Mouse (Mus musculus): ENCODE measurements at regions not wholly inside any gene's neighbourhood (a gene's known extent, or its start where the extent isn't known, plus 50 kb on each side); places are given as distances from the start of the nearest gene placed in this dataset.
A peak's percentile ranks its signal among the peaks of the same experiment; 100 is the strongest.

- DNase-seq (ENCODE audit: low spot score) (no peak), ATAC-seq (no peak)
- no peak overlapping the region for H3K9ac ChIP-seq (replicated peaks; ENCODE audit: low read depth)
- no peaks in the 10 kb centered on the region for H3K4me1 ChIP-seq (ENCODE audit: insufficient read depth, low read depth, low read length)
- no peak overlapping the region for H3K4me2 ChIP-seq (replicated peaks; ENCODE audit: low read depth, low read length)
- no peak overlapping the region for H3K4me3 ChIP-seq (ENCODE audit: low read depth, low read length)
- no peaks in the 10 kb centered on the region for H3K36me3 ChIP-seq (ENCODE audit: insufficient read depth, low read length)
- TF ChIP-seq EP300 (IDR thresholded peaks at IDR 0.05) (no peak), CTCF (IDR thresholded peaks at IDR 0.05) (no peak)
- WGBS, result 49% methylated on average over 3 of the region's 3 CpGs
- no peak overlapping the region for H3K27ac ChIP-seq (ENCODE audit: low read length)
- no peaks in the 10 kb centered on the region for H3K9me3 ChIP-seq (ENCODE audit: low read length)
- H3K27me3 ChIP-seq (replicated peaks; ENCODE audit: insufficient read depth, low read length), result no peaks in the 10 kb centered on the region
Measured at GRCm38 (mm10) chr2:9642411-9642810, 238.6 kb upstream of the 4930412O13Rik start.

- Histone ChIP-seq H3K9me3 (ENCODE audit: low read length) (no peaks in the 10 kb centered on the region), H3K9ac (replicated peaks; ENCODE audit: low read depth) (no peak overlapping the region), H3K4me3 (ENCODE audit: low read depth, low read length) (no peak overlapping the region), H3K27ac (ENCODE audit: low read length) (no peak overlapping the region), H3K4me1 (ENCODE audit: insufficient read depth, low read depth, low read length) (no peaks in the 10 kb centered on the region), H3K36me3 (ENCODE audit: insufficient read depth, low read length) (no peaks in the 10 kb centered on the region), H3K4me2 (replicated peaks; ENCODE audit: low read depth, low read length) (no peak overlapping the region), H3K27me3 (replicated peaks; ENCODE audit: insufficient read depth, low read length) (no peaks in the 10 kb centered on the region)
- 75% methylated on average over 3 of the region's 3 CpGs for WGBS
- no peak for ATAC-seq
- DNase-seq (ENCODE audit: low spot score), result no peak
- TF ChIP-seq EP300 (IDR thresholded peaks at IDR 0.05) (no peak), CTCF (IDR thresholded peaks at IDR 0.05) (no peak)
Measured at GRCm38 (mm10) chr2:9646466-9646865, 234.6 kb upstream of the 4930412O13Rik start.

DNA sequence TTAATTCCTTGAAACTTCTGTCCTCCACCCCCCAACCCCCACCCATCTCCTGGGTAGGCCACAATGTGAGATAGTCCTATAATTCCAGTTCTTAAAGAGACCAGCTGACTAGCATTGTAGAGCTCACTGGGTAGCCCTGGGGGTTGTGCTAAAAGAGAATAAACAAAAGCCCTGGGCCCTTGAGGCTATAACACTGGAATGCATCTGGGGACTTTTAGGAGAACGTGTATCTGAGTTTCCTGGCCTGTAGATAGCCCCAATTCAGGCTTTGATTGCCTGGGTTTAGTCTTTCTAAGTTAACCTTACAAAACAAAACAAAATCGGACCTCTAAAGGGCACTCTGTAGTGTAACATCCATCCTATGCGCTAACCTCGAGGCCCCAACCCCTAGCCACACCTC, 234.1 kb upstream of the 4930412O13Rik start:
- Histone ChIP-seq H3K9ac (replicated peaks; ENCODE audit: low read depth) (no peak overlapping the region), H3K4me1 (ENCODE audit: insufficient read depth, low read depth, low read length) (no peaks in the 10 kb centered on the region), H3K9me3 (ENCODE audit: low read length) (no peaks in the 10 kb centered on the region), H3K27me3 (replicated peaks; ENCODE audit: insufficient read depth, low read length) (no peaks in the 10 kb centered on the region), H3K27ac (ENCODE audit: low read length) (no peak overlapping the region), H3K36me3 (ENCODE audit: insufficient read depth, low read length) (no peaks in the 10 kb centered on the region), H3K4me2 (replicated peaks; ENCODE audit: low read depth, low read length) (no peak overlapping the region), H3K4me3 (ENCODE audit: low read depth, low read length) (no peak overlapping the region)
- no peak for ATAC-seq
- no peak for TF ChIP-seq EP300 (IDR thresholded peaks at IDR 0.05)
- TF ChIP-seq CTCF (IDR thresholded peaks at IDR 0.05), result no peak
- 32% methylated on average over 4 of the region's 4 CpGs for WGBS
- DNase-seq (ENCODE audit: low spot score), result no peak

- no peaks in the 10 kb centered on the region for H3K9me3 ChIP-seq (ENCODE audit: low read length)
- no peaks in the 10 kb centered on the region for H3K27me3 ChIP-seq (replicated peaks; ENCODE audit: insufficient read depth, low read length)
- no peaks in the 10 kb centered on the region for H3K4me1 ChIP-seq (ENCODE audit: insufficient read depth, low read depth, low read length)
- WGBS, result 90% methylated on average over 1 of the region's 1 CpGs
- DNase-seq (ENCODE audit: low spot score) (no peak), ATAC-seq (no peak)
- H3K36me3 ChIP-seq (ENCODE audit: insufficient read depth, low read length), result no peaks in the 10 kb centered on the region
- H3K27ac ChIP-seq (ENCODE audit: low read length), result no peak overlapping the region
- H3K4me3 ChIP-seq (ENCODE audit: low read depth, low read length), result no peak overlapping the region
- H3K4me2 ChIP-seq (replicated peaks; ENCODE audit: low read depth, low read length), result no peak overlapping the region
- H3K9ac ChIP-seq (replicated peaks; ENCODE audit: low read depth), result no peak overlapping the region
- TF ChIP-seq CTCF (IDR thresholded peaks at IDR 0.05), result no peak
- TF ChIP-seq EP300 (IDR thresholded peaks at IDR 0.05), result no peak
Measured at GRCm38 (mm10) chr2:9650082-9650481, 231.0 kb upstream of the 4930412O13Rik start.

GRCm38 (mm10) chr2:9658880-9659279, 222.2 kb upstream of the 4930412O13Rik start:
- H3K27ac ChIP-seq (ENCODE audit: low read length), result no peak overlapping the region
- no peaks in the 10 kb centered on the region for H3K4me1 ChIP-seq (ENCODE audit: insufficient read depth, low read depth, low read length)
- TF ChIP-seq EP300 (IDR thresholded peaks at IDR 0.05) (no peak), CTCF (IDR thresholded peaks at IDR 0.05) (no peak)
- H3K4me2 ChIP-seq (replicated peaks; ENCODE audit: low read depth, low read length), result no peak overlapping the region
- H3K9me3 ChIP-seq (ENCODE audit: low read length), result no peaks in the 10 kb centered on the region
- DNase-seq (ENCODE audit: low spot score), result no peak
- H3K4me3 ChIP-seq (ENCODE audit: low read depth, low read length), result no peak overlapping the region
- 76% methylated on average over 4 of the region's 4 CpGs for WGBS
- no peaks in the 10 kb centered on the region for H3K27me3 ChIP-seq (replicated peaks; ENCODE audit: insufficient read depth, low read length)
- no peak for ATAC-seq
- no peaks in the 10 kb centered on the region for H3K36me3 ChIP-seq (ENCODE audit: insufficient read depth, low read length)
- H3K9ac ChIP-seq (replicated peaks; ENCODE audit: low read depth), result no peak overlapping the region

- H3K4me3 ChIP-seq (ENCODE audit: low read depth, low read length), result no peak overlapping the region
- no peak for ATAC-seq
- 54% methylated on average over 4 of the region's 4 CpGs for WGBS
Measured at GRCm38 (mm10) chr2:9669621-9670020, 211.4 kb upstream of the 4930412O13Rik start.

DNA sequence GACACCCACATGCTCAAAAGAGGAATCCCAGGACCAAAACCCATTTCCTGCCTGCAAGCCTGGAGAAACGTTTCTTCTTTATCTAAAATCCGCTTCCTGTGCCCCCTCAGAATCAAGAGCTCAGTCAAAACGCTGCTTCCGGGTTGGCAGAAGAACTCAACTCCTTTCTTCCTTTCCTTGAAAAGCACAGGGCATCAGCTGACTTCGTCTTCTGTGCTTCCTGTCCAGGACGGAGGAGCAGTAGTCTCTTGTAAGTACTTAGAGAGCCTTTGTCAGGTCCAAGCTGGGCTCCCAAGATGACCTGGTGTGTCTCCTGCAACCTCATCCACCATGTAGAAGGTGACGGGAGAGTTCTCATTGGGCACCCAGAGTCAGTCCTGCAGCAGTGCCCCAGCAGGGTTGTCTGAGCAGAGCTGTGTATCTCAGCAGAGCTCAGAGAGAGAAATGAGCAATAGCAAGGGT, 199.3 kb upstream of the 4930412O13Rik start:
- H3K4me3 ChIP-seq (ENCODE audit: low read depth, low read length), result no peak overlapping the region
- no peak overlapping the region for H3K27ac ChIP-seq (ENCODE audit: low read length)
- 25% methylated on average over 7 of the region's 7 CpGs for WGBS
- H3K4me2 ChIP-seq (replicated peaks; ENCODE audit: low read depth, low read length), result no peak overlapping the region
- no peaks in the 10 kb centered on the region for H3K36me3 ChIP-seq (ENCODE audit: insufficient read depth, low read length)
- peak; percentile 26 for DNase-seq (ENCODE audit: low spot score)
- 0 out of 2 replicates have a peak, but pooled peaks have one; percentile 23 for ATAC-seq
- no peaks in the 10 kb centered on the region for H3K9me3 ChIP-seq (ENCODE audit: low read length)
- no peak overlapping the region for H3K9ac ChIP-seq (replicated peaks; ENCODE audit: low read depth)
- H3K4me1 ChIP-seq (ENCODE audit: insufficient read depth, low read depth, low read length), result no peaks in the 10 kb centered on the region
- no peak for TF ChIP-seq CTCF (IDR thresholded peaks at IDR 0.05)
- H3K27me3 ChIP-seq (replicated peaks; ENCODE audit: insufficient read depth, low read length), result no peaks in the 10 kb centered on the region

More at GRCm38 (mm10) chr2:9669621-9670020, 211.4 kb upstream of the 4930412O13Rik start:
- no peak overlapping the region for H3K4me2 ChIP-seq (replicated peaks; ENCODE audit: low read depth, low read length)
- TF ChIP-seq CTCF (IDR thresholded peaks at IDR 0.05), result no peak
- H3K36me3 ChIP-seq (ENCODE audit: insufficient read depth, low read length), result no peaks in the 10 kb centered on the region
- no peaks in the 10 kb centered on the region for H3K27me3 ChIP-seq (replicated peaks; ENCODE audit: insufficient read depth, low read length)
- H3K27ac ChIP-seq (ENCODE audit: low read length), result no peak overlapping the region
- H3K9ac ChIP-seq (replicated peaks; ENCODE audit: low read depth), result no peak overlapping the region
- no peaks in the 10 kb centered on the region for H3K9me3 ChIP-seq (ENCODE audit: low read length)
- no peak for DNase-seq (ENCODE audit: low spot score)
- H3K4me1 ChIP-seq (ENCODE audit: insufficient read depth, low read depth, low read length), result no peaks in the 10 kb centered on the region
